Mouse (Mus musculus) layer of hippocampus, adult 9-10 months (tissue): Measurements from ENCODE around the gene Vdac1.
A peak's percentile ranks its signal among the peaks of the same experiment; 100 is the strongest.

Experiments
- DNase-seq: peaks from one replicate; pipeline ENCODE4 v3.0.0; 2022; ENCODE audit warnings: low spot score

Vdac1 gene

DNA sequence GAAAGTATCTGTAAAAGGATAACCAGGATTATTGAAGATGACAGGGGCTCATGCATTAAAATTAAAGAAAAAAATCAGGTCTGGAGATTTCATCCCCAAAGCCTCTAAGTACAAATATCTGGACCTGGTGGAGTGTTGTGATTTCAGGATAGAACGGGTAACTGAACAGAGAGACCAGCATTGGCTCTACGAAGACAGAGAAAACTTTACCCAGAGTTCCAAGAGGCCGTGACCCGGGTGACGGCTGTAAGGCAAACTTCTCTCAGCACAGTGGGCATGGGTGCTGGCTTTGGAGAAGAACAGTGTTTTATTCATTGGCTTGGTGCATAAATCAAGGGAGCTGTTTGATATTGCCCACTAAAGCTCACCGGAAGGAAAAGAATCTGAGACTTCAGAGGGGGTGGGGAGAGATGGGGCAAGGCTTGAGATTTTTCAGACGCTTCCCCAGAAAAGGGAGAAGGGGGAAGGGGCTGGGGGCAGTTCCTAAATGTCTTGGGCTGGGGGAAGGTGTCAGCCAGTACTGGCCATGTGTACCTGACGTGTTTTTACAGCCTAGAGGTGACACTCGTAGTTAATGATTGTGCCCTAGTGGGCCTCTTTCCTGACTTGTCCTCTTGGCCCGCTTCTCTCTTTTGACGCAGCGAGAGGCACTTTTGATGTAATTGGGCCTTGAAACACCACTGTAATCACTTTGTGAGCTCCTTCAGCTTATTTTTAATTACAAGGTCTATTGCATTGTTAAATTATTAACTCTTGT, 59.8 kb downstream of the Vdac1 start:
- no peak for DNase-seq

DNA sequence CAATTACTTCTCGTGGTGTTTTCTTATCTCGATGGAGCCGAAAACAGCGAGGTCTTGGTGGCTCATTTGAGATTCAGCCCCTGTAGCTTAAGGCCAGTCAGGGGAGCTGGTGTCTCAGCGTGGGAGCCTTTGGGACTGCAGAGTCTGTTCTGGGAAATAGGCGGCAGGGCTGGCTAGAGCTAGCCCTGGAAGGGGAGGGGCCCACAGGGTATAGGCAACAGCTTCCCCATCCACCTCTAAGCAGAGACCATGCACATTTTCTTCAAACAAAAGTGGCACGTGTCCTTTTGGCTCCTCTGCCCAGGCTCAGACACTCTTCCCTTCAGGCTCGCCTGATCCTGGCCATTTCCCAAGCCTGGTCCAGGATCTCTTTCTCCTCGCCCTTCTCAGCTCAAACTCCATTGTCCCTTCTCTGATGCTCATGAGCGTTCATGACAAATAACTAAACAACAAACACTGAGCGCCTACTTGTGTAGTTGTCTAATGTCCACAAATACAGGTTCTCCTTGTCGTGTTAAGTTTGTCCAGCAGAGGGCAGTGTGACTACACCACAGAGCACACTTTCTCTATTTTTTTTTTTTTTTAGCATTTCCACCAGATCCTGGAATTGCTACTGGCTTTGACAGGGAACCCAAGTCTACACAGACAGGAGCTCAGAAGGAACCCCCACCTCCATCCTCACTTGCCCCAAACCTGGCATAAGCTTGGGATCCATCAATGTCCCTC, 60.6 kb downstream of the Vdac1 start:
- peak; percentile 64 for DNase-seq

DNA sequence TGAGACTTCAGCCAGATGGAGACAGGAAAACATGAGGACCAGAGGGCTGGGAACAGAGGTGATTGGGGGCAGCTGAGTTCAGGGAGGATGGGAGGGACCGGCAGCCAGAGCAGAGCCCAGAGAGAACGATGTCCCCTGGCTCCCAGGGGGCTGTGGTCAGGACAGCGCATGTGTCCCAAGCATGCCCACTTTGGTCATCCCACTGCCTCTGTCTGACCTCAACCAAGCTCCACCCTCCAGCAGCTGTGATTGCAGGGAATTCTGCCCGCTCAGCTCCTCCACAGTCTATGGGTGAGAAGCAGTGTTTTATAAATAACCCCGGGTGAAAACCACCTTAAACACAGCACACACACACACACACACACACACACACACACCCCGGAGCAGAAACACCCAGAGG, 68.8 kb downstream of the Vdac1 start:
- no peak for DNase-seq

DNA sequence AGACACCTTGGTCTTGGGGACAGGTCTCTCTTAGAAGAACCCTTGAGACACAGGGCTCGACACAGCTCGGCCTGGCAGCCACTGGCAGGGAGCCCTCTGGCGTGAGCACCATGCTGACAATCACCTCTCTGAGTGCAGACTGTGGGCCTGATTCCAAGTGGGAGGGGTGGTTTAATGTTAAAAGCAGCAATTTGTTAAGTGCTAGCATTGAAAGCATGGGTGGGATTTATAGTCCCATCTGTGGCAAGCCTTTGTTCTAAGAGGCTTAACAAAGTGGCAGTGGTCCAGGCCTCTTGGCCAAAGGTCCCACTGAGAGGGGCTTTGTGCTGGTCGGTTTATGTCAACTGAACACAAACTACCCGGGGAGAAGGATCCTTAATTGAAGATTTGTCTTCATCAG, 70.9 kb downstream of the Vdac1 start:
- DNase-seq: no peak

DNA sequence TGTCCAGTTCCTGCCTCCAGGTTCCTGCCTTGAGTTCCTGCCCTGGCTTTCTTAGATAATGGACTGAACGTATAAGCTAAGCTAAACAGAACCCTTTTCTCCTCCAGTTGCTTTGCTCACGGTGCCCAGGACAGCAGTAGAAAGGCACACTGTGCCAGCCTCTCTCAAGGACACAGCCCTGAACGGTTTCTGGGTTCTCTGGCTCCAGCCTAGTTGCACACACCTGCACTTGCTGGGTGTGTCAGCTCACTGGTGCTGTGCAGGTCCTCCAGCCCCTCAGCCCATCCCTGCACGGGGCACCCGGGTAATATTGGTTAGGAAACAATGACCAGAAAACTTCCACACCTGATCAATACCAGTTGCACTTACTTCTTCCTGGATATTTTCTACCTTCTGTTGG, 71.5 kb downstream of the Vdac1 start:
- DNase-seq: no peak

DNA sequence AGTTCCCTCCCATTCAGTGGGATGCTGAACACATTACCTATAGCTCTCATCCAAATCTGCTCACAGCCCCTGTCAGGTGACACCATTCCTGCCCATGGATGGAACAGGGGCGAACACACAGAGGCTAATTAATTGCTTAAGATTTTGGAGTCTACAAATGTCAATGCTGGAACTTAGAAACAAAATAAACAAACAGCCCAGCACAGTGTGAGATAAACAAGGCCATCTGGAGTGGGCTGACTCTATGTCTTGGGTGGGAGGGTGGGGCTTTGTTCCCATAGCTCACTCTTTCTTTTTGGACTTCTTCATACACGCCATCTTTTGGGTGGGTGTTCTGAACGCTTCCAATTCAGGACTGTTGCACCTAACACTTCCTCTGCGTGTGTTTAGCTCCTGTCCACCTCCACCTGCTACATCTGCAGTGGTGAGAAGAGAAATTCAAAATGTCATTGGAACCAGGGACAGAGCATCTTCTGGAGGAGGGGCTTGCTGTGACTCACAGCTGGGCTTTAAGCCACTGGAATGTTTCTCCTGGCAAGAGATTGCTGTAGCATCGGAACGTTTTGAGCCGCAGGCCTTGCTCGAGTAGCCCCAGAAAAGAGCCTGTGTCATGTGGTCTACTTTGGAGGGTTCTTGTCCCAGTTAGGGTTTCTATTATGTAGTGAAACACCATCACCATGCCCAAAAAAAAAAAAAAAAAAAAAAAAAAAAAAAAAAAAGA, 72.6 kb downstream of the Vdac1 start:
- DNase-seq: no peak

DNA sequence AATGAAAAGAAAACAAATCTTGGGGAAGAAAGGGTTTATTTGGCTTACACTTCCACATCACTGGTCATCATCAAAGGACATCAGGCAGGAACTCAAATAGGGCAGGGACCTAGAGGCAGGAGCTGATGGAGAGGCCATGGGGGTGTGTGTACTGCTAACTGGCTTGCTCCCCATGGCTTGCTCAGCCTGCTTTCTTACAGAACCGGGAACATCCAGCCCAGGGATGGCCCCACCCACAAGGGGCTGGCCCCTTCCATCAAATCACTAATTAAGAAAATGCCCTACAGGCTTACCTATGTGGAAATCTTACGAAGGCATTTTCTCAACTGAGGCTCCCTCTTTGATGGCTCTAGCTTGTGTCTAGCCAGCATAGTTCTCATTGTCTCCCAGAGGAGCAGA, 73.1 kb downstream of the Vdac1 start:
- no peak for DNase-seq

DNA sequence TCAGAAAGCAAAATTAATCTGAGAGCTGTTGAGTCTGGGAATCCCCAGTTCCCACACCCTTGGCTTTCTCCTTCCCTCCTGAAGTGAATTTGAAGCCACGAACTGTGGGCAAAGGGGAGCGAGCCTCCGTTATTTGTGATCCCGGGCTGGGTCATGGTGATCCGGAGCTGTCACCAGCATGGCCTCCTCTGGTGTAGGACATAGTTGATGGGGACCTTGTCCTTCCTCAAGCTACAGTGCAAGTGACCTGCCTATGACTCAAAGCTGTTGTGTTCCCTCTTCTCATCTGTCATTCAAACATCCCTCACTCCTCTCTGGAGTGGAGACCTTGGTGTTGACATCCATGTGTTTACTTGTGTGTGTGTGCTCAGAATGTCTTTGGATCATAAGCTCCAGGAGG, 74.8 kb downstream of the Vdac1 start:
- no peak for DNase-seq

DNA sequence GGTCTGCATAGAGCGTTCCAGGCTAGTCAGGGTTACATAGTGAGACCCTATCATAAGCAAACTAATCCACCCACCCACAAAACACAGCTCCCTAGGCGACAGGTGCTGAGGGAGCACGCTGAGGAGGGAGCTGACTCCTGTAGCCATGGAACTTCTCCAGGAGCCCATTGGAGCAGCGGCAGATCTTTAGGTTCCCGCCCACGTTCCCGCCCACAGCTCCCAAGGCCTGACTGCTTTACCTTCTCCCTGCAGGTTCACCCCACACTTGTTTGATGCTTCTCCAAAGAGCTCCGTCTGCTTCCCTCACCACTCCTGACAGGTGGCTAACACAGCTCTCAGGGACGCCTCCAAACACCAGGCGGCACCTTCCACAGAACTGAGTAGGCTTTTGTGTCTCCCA, 76.5 kb downstream of the Vdac1 start:
- no peak for DNase-seq
